Mouse (Mus musculus): ENCODE measurements around the gene Pip4k2a.

- TF ChIP-seq GATA1 (IDR thresholded peaks at IDR 0.05; ENCODE audit: borderline replicate concordance, low read length), result no peak
- TF ChIP-seq CTCF (IDR thresholded peaks at IDR 0.05; ENCODE audit: low read depth, low read length), result no peak
- TF ChIP-seq TAL1 (conservative IDR thresholded peaks at IDR 0.05; ENCODE audit: low read depth, low read length), result no peak
Observed at GRCm38 (mm10) chr2:18891991-18892537, 105.9 kb downstream of the Pip4k2a start.

All from G1E (cell line).